Mouse (Mus musculus): ENCODE results near the gene Pycr2. TPM values are rescaled to one million over a fixed set of nuclear protein-coding genes. Genes with fewer than 3 reads are reported as not detected.
A peak's percentile ranks its signal among the peaks of the same experiment; 100 is the strongest.
"Not testable (repeated sequence)": the region's sequence is repeated elsewhere in the genome, so short reads cannot be mapped to it uniquely, and the experiment has no call there.

Gene Pycr2
- total RNA-seq, 2 experiments from 2014 or later = 29.3 to 30.6 TPM

DNA sequence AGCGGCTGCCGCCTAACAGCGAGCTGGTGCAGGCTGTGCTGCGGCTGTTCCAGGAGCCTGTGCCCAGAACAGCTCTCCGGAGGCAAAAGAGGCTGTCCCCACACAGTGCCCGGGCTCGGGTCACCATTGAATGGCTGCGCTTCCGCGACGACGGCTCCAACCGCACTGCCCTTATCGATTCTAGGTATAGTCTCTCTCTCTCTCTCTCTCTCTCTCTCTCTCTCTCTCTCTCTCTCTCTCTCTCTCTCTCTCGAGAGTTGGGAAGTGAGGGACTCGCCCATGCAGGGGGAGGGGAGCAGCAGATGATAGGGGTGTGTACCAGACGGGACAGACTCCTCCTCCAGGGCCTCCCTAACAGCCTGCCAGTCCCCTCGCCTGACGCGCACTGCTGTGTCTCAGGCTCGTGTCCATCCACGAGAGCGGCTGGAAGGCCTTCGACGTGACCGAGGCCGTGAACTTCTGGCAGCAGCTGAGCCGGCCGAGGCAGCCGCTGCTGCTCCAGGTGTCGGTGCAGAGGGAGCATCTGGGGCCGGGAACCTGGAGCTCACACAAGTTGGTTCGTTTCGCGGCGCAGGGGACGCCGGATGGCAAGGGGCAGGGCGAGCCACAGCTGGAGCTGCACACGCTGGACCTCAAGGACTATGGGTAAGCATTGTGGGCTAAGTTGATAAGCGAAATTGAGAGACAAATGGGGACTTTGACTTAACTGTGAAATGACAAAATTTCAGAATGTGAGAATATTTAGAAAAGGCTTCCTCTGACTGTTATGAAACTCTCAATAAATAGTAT lies 32.7 kb downstream of the Pycr2 start:
- intact Hi-C loops (cut with DNase I) = loop anchor here (1.0 kb wide), 1 partner anchor 43 kb away; no protein-coding TSS in a partner anchor
- not testable (repeated sequence) for DNase-seq (ENCODE audit: low spot score in 2 of 2)

- intact Hi-C loops (cut with DNase I) = loop anchor here (1.0 kb wide), 1 partner anchor 43 kb away; no protein-coding TSS in a partner anchor
- DNase-seq (ENCODE audit: low spot score in 2 of 2) = not testable (repeated sequence)
These were observed 33.5 kb downstream of the Pycr2 start for GRCm38 (mm10) chr1:180937631-180938030.

DNA sequence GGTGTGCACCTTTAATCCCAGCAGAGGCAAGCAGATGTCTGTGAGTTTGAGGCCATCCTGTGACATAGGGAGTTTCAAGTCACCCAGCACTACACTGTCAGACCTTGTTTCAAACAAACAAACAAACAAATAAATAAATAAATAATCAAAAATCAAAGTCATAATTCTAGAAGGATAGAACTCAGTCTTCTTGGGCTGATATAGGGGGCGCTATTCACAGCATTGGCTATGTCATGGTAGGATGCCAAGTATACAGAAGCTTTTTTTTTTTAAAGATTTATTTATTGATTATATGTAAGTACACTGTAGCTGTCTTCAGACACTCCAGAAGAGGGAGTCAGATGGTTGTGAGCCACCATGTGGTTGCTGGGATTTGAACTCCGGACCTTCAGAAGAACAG lies 34.7 kb downstream of the Pycr2 start:
- intact Hi-C loops (cut with DNase I); DNase-seq (ENCODE audit: low spot score in 2 of 2): not testable (repeated sequence)

GRCm38 (mm10) chr1:180940776-180941460 lies 36.8 kb downstream of the Pycr2 start:
- intact Hi-C loops (cut with DNase I) = no loop called here
- DNase-seq (ENCODE audit: low spot score in 2 of 2) = no peak

DNA sequence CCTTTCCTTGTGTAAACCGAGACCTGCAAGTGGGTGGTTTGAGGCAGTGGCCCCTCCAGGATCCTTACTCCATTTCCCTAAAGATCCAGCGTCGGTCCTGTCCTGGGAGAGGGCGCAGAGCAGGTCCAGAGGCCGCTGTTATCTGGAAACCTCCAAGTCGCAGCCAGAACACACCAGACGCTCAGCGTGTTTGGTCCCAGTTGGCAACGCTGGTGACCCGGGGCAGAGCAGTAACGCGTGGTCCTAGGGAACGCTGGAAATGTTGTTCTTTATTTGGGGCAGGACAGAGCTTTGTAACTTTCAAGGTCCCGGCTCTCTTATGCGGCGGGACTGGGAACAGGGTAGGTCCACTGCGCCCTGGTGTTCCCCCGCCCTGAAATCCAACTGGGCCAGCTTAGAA lies 37.6 kb downstream of the Pycr2 start:
- no peak for DNase-seq (ENCODE audit: low spot score in 2 of 2)
- intact Hi-C loops (cut with DNase I) = no loop called here

- intact Hi-C loops (cut with DNase I) = no loop called here
- peak; percentile 22 to 45 for DNase-seq (ENCODE audit: low spot score in 2 of 2)
These were observed 38.3 kb downstream of the Pycr2 start, which contains the start of gene Tmem63a for GRCm38 (mm10) chr1:180942166-180943031. Gene Tmem63a, plus strand, starts transcription at chr1:180942344.

- intact Hi-C loops (cut with DNase I) = no loop called here
- no peak for DNase-seq (ENCODE audit: low spot score in 2 of 2)
These were observed 39.0 kb downstream of the Pycr2 start for GRCm38 (mm10) chr1:180943032-180943644.

GRCm38 (mm10) chr1:180943896-180944295 lies 39.8 kb downstream of the Pycr2 start:
- intact Hi-C loops (cut with DNase I) = no loop called here
- no peak for DNase-seq (ENCODE audit: low spot score in 2 of 2)

GRCm38 (mm10) chr1:180944553-180944952 lies 40.5 kb downstream of the Pycr2 start:
- intact Hi-C loops (cut with DNase I) = no loop called here
- no peak for DNase-seq (ENCODE audit: low spot score in 2 of 2)

GRCm38 (mm10) chr1:180945001-180945980 lies 41.2 kb downstream of the Pycr2 start:
- intact Hi-C loops (cut with DNase I) = no loop called here
- peak; percentile 14 to 42 for DNase-seq (ENCODE audit: low spot score in 2 of 2)

GRCm38 (mm10) chr1:180946448-180946847 lies 42.4 kb downstream of the Pycr2 start:
- intact Hi-C loops (cut with DNase I) = no loop called here
- DNase-seq (ENCODE audit: low spot score in 2 of 2) = no peak

DNA sequence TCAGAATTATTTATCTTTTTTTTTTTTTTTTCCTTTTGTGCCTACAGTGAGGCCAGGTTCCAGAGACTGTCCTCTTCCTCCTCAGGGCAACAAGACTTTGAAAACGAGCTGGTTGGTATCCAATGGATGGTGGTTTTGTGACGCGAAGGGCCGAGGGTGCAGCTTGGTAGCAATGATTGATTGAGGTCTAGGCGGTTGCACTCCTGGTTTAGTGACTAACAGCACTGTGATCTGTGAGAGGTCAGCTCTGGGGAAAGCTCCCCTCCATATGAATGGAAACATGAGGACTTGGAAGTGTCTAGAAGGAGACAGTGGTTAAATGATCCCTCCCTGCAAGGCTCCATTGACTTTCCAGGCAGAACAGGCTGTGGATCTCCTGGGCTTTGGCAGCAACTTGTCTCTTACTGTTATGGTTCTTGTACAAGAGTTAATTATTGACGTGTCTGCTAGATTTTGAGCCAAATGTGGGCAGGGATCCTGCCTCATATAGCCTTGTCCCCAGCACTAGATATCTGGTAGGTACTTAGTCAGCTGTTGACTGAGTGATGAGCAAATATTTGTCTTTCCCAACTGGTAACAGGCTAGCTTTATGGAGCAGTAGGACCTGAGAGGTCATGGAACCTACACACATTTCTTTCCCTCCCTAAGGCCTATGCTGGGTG lies 48.1 kb downstream of the Pycr2 start:
- DNase-seq (ENCODE audit: low spot score in 2 of 2) = no peak
- intact Hi-C loops (cut with DNase I) = no loop called here

- intact Hi-C loops (cut with DNase I) = no loop called here
- no peak for DNase-seq (ENCODE audit: low spot score in 2 of 2)
These were observed 48.7 kb downstream of the Pycr2 start for GRCm38 (mm10) chr1:180952808-180953207.

GRCm38 (mm10) chr1:180956401-180956800 lies 52.3 kb downstream of the Pycr2 start:
- intact Hi-C loops (cut with DNase I) = no loop called here
- DNase-seq (ENCODE audit: low spot score in 2 of 2) = no peak

GRCm38 (mm10) chr1:180956973-180957381 lies 52.9 kb downstream of the Pycr2 start:
- intact Hi-C loops (cut with DNase I) = no loop called here
- no peak for DNase-seq (ENCODE audit: low spot score in 2 of 2)
